Mouse (Mus musculus) CD4-positive, CD25-positive, alpha-beta regulatory T cell, adult 4 months (primary cell): ENCODE measurements around the gene Pimreg. TPM values are rescaled to one million over a fixed set of nuclear protein-coding genes. Genes with fewer than 3 reads are reported as not detected.

Source experiments
- ATAC-seq: one replicate; pipeline ENCODE4 v1.8.0; 2017
- polyA plus RNA-seq, 2 experiments: library from polyadenylated mRNA; unstranded; fragments of 100-300 nt; shearing (Covaris generic); gene quantifications; one replicate each; pipeline ENCODE4 v1.2.1; 2017

Pimreg gene
- 1 to 10 TPM; 1.8 to 5.1 TPM for polyA plus RNA-seq

DNA sequence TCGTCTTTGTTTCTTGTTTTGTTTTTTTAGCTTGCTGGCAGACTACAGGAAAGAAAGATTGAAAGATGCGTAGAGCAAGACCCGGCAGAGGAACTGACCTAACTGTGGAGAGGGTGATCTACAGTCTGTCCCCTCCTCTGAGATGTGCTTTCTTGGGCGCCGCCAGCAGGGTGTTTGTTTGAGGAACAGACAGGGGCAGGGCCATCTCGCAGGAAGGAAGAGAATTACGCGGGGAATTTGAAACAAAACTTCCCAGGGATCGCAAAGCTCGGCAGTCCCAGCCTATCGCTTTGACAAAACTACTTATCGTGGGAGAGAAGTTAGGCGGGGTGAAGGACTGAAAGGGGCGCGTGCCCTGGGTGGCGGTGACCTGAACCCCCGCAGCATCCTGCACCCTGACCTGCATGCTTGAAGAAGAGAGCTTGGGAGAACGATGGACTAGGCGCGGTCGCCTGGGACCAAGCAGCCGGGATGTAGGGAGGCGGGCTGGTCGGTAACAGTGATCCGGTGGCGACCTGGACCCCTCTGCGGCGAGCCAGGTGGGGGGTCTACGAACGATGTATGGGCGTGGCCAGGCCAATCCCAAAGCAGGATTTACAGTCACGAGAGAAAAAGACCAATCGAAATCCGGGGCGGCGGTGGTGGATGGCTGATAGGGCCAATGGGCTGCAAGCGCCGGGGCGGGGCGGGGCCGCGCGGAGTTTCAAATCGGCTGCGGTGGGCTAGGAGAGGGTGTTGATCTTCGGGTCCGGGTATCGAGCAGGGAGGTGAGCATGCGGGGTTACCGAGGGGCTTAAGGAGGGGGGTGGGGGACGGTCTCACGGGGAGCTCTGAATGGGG lies at the start of gene Pimreg:
Pimreg (plus strand) TSS at position 265 of the 840 bp plus-strand sequence.
- peak; percentile 89 for ATAC-seq

GRCm38 (mm10) chr11:71992438-71992837 lies 49.4 kb upstream of the Pimreg start:
- ATAC-seq, result no peak

DNA sequence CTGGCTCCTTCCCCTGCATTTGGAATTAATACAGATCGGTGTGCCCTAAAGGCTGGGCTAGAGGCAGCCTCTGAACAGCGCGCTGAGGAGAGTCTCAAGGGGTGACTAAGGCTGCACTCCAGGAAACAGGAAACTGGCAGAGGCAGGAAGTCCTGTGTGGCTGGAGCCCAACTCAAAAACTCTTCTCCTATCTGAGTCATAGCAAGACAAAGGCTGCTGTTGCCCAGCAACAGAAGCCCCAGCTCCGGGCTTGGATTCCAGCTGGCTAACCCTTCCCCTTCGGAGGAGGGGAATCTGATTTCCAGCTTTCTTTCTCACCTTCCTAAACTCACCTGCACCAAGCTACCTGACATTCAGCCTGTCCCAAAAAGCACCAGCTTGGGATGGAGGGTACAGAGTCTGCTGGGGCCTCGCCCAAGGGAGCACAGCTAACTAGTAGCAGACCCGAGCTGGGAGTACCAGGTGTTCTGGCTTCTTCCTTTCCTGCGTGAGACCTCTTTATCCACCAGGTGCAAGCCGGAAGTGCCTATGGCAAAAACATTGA lies 45.8 kb upstream of the Pimreg start:
- ATAC-seq, result peak; percentile 90

- ATAC-seq, result no peak
These were observed 45.0 kb upstream of the Pimreg start for GRCm38 (mm10) chr11:71996805-71997204.

DNA sequence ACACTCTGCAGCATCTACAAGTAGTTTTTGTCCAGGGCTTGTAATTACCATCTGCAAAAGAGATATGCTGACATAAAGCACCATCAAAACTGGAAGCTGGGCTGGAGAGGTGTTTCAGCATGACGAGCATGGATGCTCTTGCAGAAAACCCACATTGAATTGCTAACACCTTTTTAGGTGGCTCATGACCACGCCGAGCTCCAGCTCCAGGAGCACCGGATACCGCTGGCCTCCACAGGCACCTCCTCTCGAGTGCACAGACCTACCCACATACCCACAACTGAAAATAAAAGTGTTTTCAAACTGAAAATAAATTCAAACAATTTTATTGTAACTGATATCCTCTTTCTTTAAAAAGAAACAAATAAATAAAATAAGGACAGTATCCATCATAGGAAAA lies 41.6 kb upstream of the Pimreg start:
- peak; percentile 65 for ATAC-seq

GRCm38 (mm10) chr11:72002138-72002853 lies 39.5 kb upstream of the Pimreg start:
- ATAC-seq, result no peak

- no peak for ATAC-seq
These were observed 38.7 kb upstream of the Pimreg start for GRCm38 (mm10) chr11:72003171-72003570.

- ATAC-seq, result no peak
These were observed 36.3 kb upstream of the Pimreg start for GRCm38 (mm10) chr11:72005547-72005946.

GRCm38 (mm10) chr11:72010367-72010766 lies 31.5 kb upstream of the Pimreg start:
- no peak for ATAC-seq

DNA sequence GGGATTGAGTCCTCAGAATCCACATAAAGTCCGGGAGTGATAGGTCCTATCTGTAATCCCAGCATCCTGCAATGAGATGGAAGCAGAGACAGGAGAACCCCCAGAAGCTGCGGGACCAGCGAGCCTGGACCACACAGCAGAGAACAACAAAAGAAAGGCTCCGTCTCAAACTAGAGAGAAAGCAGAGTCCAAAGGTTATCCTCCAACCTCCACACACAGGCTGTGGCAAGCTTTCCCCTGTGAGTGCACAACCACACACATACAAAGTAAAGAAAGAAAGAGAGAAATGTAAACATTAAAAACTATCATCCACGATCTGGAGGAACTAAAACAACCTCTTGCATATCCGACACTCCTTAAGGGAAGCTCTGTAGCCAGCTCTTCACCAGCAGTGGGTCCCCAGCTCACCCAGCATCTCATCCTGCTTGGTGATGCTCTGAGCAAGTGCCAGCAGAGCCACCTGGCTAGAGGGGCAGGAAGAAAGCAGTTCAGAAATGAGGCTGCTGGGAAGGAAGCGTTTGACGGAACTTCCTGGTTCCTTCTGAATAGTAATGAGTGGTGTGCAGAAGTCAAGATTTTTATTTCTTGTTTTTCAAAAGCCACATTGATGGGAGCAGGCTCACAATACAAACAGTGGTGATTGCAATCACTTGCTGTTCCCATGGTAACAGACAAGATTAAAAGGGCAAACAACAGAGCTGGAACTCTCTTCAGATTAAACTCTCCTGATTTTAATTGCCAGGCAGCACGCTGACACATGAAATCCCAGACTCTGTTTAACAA lies 30.7 kb upstream of the Pimreg start:
- ATAC-seq, result peak; percentile 58

DNA sequence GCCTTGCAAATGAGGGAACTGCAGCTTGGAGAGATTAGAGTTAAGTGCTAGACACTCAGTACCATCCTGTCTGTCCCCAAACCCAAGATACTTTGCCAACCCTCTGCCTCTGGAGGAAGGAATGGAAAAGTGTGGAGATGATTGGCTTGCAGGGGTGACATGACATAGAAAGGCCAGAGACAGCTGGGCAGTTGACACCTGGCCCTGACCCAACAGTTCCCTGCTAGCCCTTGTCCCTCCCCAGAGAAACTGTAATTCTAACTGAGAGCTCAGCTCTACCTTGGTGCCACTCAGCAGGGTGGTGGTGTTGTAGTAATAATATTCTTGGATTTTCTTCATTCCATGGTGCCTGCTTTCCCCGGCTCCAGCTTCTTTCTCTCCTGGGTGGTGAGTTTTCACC lies 29.9 kb upstream of the Pimreg start:
- no peak for ATAC-seq

GRCm38 (mm10) chr11:72014674-72015073 lies 27.2 kb upstream of the Pimreg start:
- no peak for ATAC-seq

GRCm38 (mm10) chr11:72016518-72017252 lies 25.1 kb upstream of the Pimreg start:
- no peak for ATAC-seq

DNA sequence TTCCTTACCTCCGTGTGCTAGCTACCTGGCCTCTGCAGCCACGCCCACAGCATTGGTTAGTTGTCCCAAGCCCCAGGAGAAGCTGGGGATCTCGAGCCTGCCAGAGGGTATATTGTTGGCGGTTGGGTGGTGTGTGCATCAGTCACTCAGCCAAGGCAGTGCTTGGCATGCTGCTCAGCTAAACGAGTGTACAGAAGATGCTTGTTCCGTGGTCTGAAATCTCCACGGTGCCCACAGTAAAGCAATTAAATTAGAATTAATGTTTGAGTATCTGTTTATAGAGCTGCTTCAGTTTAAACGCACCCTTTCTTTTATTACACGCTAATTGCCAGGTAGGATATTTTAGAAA lies 24.6 kb upstream of the Pimreg start:
- no peak for ATAC-seq

GRCm38 (mm10) chr11:72021015-72021414 lies 20.8 kb upstream of the Pimreg start:
- no peak for ATAC-seq

DNA sequence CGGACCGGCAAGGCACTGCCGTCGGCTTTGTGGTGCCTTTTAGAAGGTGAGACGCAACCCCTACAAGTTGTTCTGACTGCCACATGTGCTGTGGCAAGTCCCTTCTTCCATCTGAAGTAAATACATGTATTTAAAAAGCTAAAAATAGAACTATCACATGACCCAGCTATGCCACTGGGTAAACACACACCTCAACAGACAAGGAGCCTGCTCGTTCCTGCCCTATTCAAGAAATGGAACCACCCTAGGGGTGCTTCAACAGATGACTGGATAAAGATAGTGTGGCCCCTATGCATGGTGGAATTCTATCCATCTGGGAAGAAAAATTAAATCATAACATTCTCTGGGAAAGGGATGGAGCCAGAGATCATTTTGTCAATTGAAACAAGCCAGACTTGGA lies 19.0 kb upstream of the Pimreg start:
- ATAC-seq, result no peak

- ATAC-seq, result no peak
These were observed 18.3 kb upstream of the Pimreg start for GRCm38 (mm10) chr11:72023581-72023980.

DNA sequence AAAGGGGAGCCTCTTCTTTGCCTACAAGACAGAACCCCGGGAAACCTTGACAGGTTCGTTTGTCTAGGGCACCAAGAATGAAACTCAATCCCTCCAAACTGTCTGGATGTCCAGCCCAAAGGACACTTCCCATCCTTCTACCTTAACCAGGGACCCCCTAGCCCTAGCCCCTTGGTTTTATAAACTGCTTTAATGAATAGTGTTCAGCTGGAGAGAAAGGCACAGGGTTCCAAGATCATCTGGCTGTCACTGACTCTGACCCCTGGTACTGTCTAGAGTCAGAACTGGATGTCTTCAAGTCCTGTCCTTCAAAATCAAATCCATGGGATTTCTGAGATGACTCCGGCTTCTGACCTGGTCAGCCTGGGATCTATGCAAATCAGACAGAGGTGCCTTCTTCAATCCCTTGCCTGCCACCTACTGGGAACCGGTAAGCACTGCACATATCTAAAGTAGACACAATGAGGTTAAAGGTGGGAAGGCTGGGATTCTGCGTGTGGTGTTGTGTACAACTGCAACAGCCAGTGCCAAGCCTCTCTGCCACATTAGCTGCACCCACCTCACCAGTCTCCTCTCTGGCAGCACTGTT lies 17.5 kb upstream of the Pimreg start:
- ATAC-seq, result peak; percentile 79

DNA sequence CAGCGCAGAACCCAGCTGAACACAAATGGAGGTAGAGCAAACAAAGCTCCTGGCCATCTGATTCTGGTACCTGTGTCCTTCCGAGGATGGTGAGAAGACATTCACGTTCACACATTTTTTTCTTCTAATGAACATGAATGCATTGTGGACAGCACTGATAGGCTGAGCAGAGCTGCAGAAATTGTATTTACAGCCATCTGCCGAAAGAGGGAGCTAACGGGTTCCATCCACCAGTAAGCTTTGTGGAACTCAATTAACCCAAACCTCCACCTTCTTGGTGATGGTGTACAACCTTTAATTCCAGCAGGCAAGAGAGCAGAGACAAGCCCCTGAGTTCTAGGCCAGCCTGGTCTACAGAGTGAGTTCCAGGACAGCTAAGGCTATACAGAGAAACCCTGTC lies 16.0 kb upstream of the Pimreg start:
- peak; percentile 39 for ATAC-seq

DNA sequence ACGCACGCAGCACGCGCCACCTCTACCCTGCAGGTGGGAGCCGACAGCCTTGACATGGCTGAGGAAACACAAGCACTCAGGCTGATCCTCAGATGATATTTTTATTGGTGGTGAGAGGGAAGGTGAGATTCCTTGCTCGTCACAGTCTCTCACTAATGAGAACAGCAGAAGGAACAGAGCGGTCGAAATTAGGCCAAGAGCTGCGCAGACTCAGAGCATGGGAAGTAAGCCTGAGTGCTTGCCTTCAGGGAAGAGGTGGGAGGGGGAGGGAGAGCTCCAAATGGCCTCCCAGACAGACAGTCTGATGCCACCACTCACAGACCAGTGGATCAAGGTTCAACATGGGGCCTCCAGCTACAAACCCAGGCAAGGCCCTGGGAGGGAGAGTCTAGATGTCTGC lies 15.3 kb upstream of the Pimreg start:
- ATAC-seq, result no peak

DNA sequence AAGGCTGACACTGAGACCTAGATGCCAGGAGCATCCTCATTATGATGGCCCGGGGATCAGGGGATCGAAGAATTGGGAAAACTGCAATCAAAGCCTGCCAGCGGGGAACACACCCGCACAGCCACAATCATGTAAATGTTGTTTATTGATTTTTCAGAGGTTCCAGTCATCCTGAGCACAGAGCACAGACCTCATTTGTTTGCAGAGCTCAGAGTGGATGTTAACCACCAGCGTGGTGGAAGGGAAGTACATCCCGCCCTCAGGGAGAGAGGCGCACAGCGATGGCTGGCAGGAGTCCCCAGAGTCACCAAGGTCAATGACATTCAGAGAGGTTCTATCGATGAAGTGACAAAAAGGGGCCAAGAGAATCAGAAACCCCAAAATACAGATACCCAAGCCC lies 14.0 kb upstream of the Pimreg start:
- no peak for ATAC-seq

DNA sequence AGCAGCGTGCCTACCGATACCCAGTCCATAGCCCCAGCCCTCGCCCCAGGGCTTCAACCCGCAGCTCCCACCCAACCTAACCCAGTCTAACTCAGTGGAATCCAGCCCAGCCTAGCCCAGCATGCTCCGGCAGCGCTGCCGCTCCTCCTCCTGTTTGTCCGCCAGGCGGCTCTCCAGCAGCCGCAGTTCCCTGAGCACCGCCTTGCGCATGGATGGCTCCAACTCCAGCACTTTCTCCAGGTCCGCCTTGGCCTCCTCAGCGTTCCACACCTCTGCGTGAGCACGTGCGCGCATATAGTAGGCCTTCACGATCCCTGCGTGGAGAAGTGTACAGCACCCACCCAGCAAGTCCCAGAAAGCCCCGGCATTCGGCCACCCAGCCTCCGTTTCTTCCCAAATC lies 12.7 kb upstream of the Pimreg start:
- no peak for ATAC-seq
